Mouse (Mus musculus): ENCODE results near the gene Fndc3b. TPM values are rescaled to one million over a fixed set of nuclear protein-coding genes. Genes with fewer than 3 reads are reported as not detected.

Gene Fndc3b
- polyA plus RNA-seq, 1 experiment, result 7.1 TPM

GRCm38 (mm10) chr3:27709906-27710647, 1.0 kb downstream of the Fndc3b start:
- Histone ChIP-seq H3K4me3 (ENCODE audit: insufficient read depth, low read length) (peak overlapping the region; percentile 67), H3K27ac (ENCODE audit: insufficient read depth, low read length) (peak overlapping the region; percentile 88), H3K4me1 (ENCODE audit: control insufficient read depth, insufficient read depth, low read length) (0 out of 2 replicates have a peak, but pooled peaks cover 1% of the 10 kb centered on the region)
- no peak for TF ChIP-seq POLR2A (IDR thresholded peaks at IDR 0.05; ENCODE audit: extremely low read depth, insufficient read depth, low read length)
- no peak for TF ChIP-seq CTCF (IDR thresholded peaks at IDR 0.05; ENCODE audit: extremely low read depth, insufficient read depth, low read length)

- peak overlapping the region; percentile 67 for H3K4me3 ChIP-seq (ENCODE audit: insufficient read depth, low read length)
- no peak overlapping the region for H3K27ac ChIP-seq (ENCODE audit: insufficient read depth, low read length)
- TF ChIP-seq CTCF (IDR thresholded peaks at IDR 0.05; ENCODE audit: extremely low read depth, insufficient read depth, low read length) (no peak), POLR2A (IDR thresholded peaks at IDR 0.05; ENCODE audit: extremely low read depth, insufficient read depth, low read length) (no peak)
- H3K4me1 ChIP-seq (ENCODE audit: control insufficient read depth, insufficient read depth, low read length), result 0 out of 2 replicates have a peak, but pooled peaks cover 3% of the 10 kb centered on the region
Measured at GRCm38 (mm10) chr3:27709096-27709905, 1.8 kb downstream of the Fndc3b start.

GRCm38 (mm10) chr3:27708581-27708980, 2.5 kb downstream of the Fndc3b start:
- Histone ChIP-seq H3K27ac (ENCODE audit: insufficient read depth, low read length) (no peak overlapping the region), H3K4me1 (ENCODE audit: control insufficient read depth, insufficient read depth, low read length) (0 out of 2 replicates have a peak, but pooled peaks cover 3% of the 10 kb centered on the region), H3K4me3 (ENCODE audit: insufficient read depth, low read length) (peak overlapping the region; percentile 67; the same call in 1 of the 2 replicates)
- TF ChIP-seq POLR2A (IDR thresholded peaks at IDR 0.05; ENCODE audit: extremely low read depth, insufficient read depth, low read length) (no peak), CTCF (IDR thresholded peaks at IDR 0.05; ENCODE audit: extremely low read depth, insufficient read depth, low read length) (no peak)

GRCm38 (mm10) chr3:27705761-27706160, 5.3 kb downstream of the Fndc3b start:
- Histone ChIP-seq H3K4me3 (ENCODE audit: insufficient read depth, low read length) (no peak overlapping the region), H3K4me1 (ENCODE audit: control insufficient read depth, insufficient read depth, low read length) (0 out of 2 replicates have a peak, but pooled peaks cover 3% of the 10 kb centered on the region), H3K27ac (ENCODE audit: insufficient read depth, low read length) (no peak overlapping the region)
- TF ChIP-seq CTCF (IDR thresholded peaks at IDR 0.05; ENCODE audit: extremely low read depth, insufficient read depth, low read length), result no peak
- no peak for TF ChIP-seq POLR2A (IDR thresholded peaks at IDR 0.05; ENCODE audit: extremely low read depth, insufficient read depth, low read length)

GRCm38 (mm10) chr3:27705056-27705455, 6.1 kb downstream of the Fndc3b start:
- Histone ChIP-seq H3K4me1 (ENCODE audit: control insufficient read depth, insufficient read depth, low read length) (0 out of 2 replicates have a peak, but pooled peaks cover 3% of the 10 kb centered on the region), H3K4me3 (ENCODE audit: insufficient read depth, low read length) (no peak overlapping the region), H3K27ac (ENCODE audit: insufficient read depth, low read length) (no peak overlapping the region)
- no peak for TF ChIP-seq POLR2A (IDR thresholded peaks at IDR 0.05; ENCODE audit: extremely low read depth, insufficient read depth, low read length)
- TF ChIP-seq CTCF (IDR thresholded peaks at IDR 0.05; ENCODE audit: extremely low read depth, insufficient read depth, low read length), result no peak

- Histone ChIP-seq H3K4me1 (ENCODE audit: control insufficient read depth, insufficient read depth, low read length) (peaks cover 3% of the 10 kb centered on the region; the same call in 1 of the 2 replicates), H3K4me3 (ENCODE audit: insufficient read depth, low read length) (no peak overlapping the region), H3K27ac (ENCODE audit: insufficient read depth, low read length) (no peak overlapping the region)
- no peak for TF ChIP-seq CTCF (IDR thresholded peaks at IDR 0.05; ENCODE audit: extremely low read depth, insufficient read depth, low read length)
- TF ChIP-seq POLR2A (IDR thresholded peaks at IDR 0.05; ENCODE audit: extremely low read depth, insufficient read depth, low read length), result no peak
Measured at GRCm38 (mm10) chr3:27704641-27705040, 6.5 kb downstream of the Fndc3b start.

- Histone ChIP-seq H3K4me1 (ENCODE audit: control insufficient read depth, insufficient read depth, low read length) (peaks cover 2% of the 10 kb centered on the region; the same call in 1 of the 2 replicates), H3K4me3 (ENCODE audit: insufficient read depth, low read length) (no peak overlapping the region), H3K27ac (ENCODE audit: insufficient read depth, low read length) (no peak overlapping the region)
- TF ChIP-seq POLR2A (IDR thresholded peaks at IDR 0.05; ENCODE audit: extremely low read depth, insufficient read depth, low read length) (no peak), CTCF (IDR thresholded peaks at IDR 0.05; ENCODE audit: extremely low read depth, insufficient read depth, low read length) (no peak)
Measured at GRCm38 (mm10) chr3:27703531-27703930, 7.6 kb downstream of the Fndc3b start.

GRCm38 (mm10) chr3:27703081-27703480, 8.0 kb downstream of the Fndc3b start:
- no peak overlapping the region for H3K27ac ChIP-seq (ENCODE audit: insufficient read depth, low read length)
- H3K4me3 ChIP-seq (ENCODE audit: insufficient read depth, low read length), result no peak overlapping the region
- TF ChIP-seq POLR2A (IDR thresholded peaks at IDR 0.05; ENCODE audit: extremely low read depth, insufficient read depth, low read length) (no peak), CTCF (IDR thresholded peaks at IDR 0.05; ENCODE audit: extremely low read depth, insufficient read depth, low read length) (no peak)
- H3K4me1 ChIP-seq (ENCODE audit: control insufficient read depth, insufficient read depth, low read length), result peaks cover 4% of the 10 kb centered on the region; the same call in 1 of the 2 replicates

GRCm38 (mm10) chr3:27698671-27699070, 12.4 kb downstream of the Fndc3b start:
- H3K27ac ChIP-seq (ENCODE audit: insufficient read depth, low read length), result no peak overlapping the region
- H3K4me3 ChIP-seq (ENCODE audit: insufficient read depth, low read length), result no peak overlapping the region
- peaks cover 4% of the 10 kb centered on the region for H3K4me1 ChIP-seq (ENCODE audit: control insufficient read depth, insufficient read depth, low read length)
- TF ChIP-seq POLR2A (IDR thresholded peaks at IDR 0.05; ENCODE audit: extremely low read depth, insufficient read depth, low read length), result no peak
- no peak for TF ChIP-seq CTCF (IDR thresholded peaks at IDR 0.05; ENCODE audit: extremely low read depth, insufficient read depth, low read length)

Measured in cortical plate, adult 2 months (tissue).